Mouse (Mus musculus) heart, embryonic 16.5 days (tissue): ENCODE data around the gene Pfkfb3. TPM values are rescaled to one million over a fixed set of nuclear protein-coding genes. Genes with fewer than 3 reads are reported as not detected.

Experiments
- ATAC-seq: fragments of 200-750 bp; cut with Nextera tagmentation; replicated peaks from 2 replicates; pipeline ENCODE4 v1.8.0; 2017; ENCODE audit warnings: moderate number of reproducible peaks; ENCODE audit not compliant: insufficient read depth, low FRiP score; ENCODE audit errors: extremely low read depth
- H3K27ac ChIP-seq: fragments of 300-500 bp; sonication (generic); 2 replicates; pipeline ENCODE4 v1.5.1; 2014; ENCODE audit warnings: mild to moderate bottlenecking, low read length, control low read depth, moderate library complexity
- H3K27me3 ChIP-seq: fragments of 300-500 bp; sonication (generic); 2 replicates; pipeline ENCODE4 v1.6.1; 2014; ENCODE audit warnings: low read length, mixed read lengths; ENCODE audit not compliant: control insufficient read depth, insufficient read depth
- H3K36me3 ChIP-seq: fragments of 300-500 bp; sonication (generic); 2 replicates; pipeline ENCODE4 v1.6.1; 2014; ENCODE audit not compliant: control insufficient read depth, insufficient read depth
- H3K4me1 ChIP-seq: fragments of 300-500 bp; sonication (generic); 2 replicates; pipeline ENCODE4 v1.6.1; 2014; ENCODE audit warnings: low read length, mixed read lengths; ENCODE audit not compliant: control insufficient read depth, insufficient read depth
- H3K4me2 ChIP-seq: fragments of 300-500 bp; sonication (generic); 2 replicates; pipeline ENCODE4 v1.6.1; 2014; ENCODE audit warnings: low read depth, mild to moderate bottlenecking, control low read depth, low read length
- H3K4me3 ChIP-seq: fragments of 300-500 bp; sonication (generic); 2 replicates; pipeline ENCODE4 v1.5.1; 2014; ENCODE audit warnings: mild to moderate bottlenecking, control low read depth, low read length
- H3K9ac ChIP-seq: fragments of 300-500 bp; sonication (generic); 2 replicates; pipeline ENCODE4 v1.6.1; 2014; ENCODE audit warnings: low read length, control low read depth
- H3K9me3 ChIP-seq: fragments of 300-500 bp; sonication (generic); replicated peaks from 2 replicates; pipeline ENCODE4 v1.6.1; 2016; ENCODE audit warnings: low read length; ENCODE audit not compliant: control insufficient read depth
- WGBS: fragments of 180-500 bp; shearing (Covaris S2); extraction: QIAGEN DNeasy Blood & Tissue Kit; methylation state at CpG from one replicate; pipeline ENCODE4 v1.1.7; 2014; 5-methylcytosine and 5-hydroxymethylcytosine counted together
- polyA plus RNA-seq: library from polyadenylated mRNA; unstranded; fragments of >200 nt; fragmentation: Nextera tagmentation; extraction: Ambion mirVana; gene quantifications from 2 replicates; pipeline ENCODE4 v1.2.1, GENCODE M21; 2015

Pfkfb3 gene
- polyA plus RNA-seq, 1 experiment from 2014 or later = 9.5 TPM

DNA sequence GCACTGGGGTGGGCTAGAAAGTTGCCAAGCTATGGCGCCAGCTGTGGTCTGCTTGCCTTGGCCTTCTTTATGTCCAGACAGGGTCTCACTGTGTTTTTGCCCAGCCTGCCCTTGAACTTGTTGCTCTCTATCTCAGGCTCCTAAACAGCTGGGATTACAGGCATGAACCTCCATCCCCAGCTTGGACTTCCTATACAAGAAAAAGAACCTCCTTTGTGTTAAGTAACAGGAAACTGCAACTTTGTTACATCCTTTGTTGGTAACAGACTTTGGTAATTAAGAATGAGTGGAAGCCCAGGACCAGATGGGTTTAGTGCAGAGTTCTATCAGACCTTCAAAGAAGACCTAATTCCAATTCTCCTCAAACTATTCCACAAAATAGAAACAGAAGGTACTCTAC is 19.8 kb upstream of the Pfkfb3 start:
- Histone ChIP-seq H3K4me3 (no peak overlapping the region), H3K4me1 (no peaks in the 10 kb centered on the region), H3K9me3 (no peaks in the 10 kb centered on the region), H3K9ac (no peak overlapping the region), H3K27me3 (no peaks in the 10 kb centered on the region), H3K27ac (no peak overlapping the region), H3K36me3 (no peaks in the 10 kb centered on the region), H3K4me2 (no peak overlapping the region)
- 93% methylated on average over 1 of the region's 1 CpGs for WGBS
- no peak for ATAC-seq

DNA sequence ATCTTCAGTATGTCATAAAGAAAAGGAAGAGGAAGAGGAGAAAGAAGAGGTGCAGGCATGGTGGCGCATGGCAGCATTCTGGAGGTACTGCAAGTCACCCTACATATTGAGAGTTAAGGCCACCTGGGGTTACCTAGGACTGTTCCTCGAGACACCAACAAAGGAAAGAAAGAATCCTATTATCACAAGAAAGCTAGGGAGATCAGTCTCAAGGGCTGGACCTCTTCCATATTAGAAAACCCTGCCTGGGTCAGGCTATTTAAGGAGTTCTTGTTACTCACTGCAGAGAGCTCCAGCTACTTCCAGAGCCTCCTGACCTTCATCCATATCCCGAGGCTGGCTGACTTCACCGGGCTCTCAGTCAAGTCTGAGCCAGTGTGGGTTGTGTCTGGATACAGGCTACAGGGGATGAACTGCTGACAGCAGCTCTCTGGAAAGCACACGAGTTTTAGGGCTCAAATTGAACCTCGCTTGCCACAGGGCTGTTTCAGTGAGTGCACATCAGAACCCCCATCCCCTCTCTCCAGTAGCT is 17.2 kb upstream of the Pfkfb3 start:
- WGBS = 38% methylated on average over 6 of the region's 6 CpGs
- no peak overlapping the region for H3K9ac ChIP-seq

DNA sequence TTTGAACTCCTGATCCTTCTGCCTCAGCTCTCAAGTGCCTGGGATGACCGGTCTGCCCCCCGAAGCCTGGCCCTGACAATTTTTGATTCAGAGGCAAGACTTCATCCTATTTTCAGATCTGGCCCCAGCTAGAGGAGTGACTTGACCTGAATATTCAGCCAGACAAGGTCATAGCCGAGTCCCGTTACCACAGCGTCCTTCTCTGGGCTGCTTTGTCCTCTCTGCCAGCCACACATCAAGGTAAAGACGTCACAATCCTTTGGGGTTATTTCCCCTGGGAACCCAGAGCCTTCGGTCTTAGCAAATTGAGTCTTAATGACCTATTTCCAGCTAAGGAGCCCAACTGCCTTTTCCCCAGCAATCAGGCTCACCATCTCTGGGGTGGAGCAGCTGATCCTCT is 14.6 kb upstream of the Pfkfb3 start:
- no peaks in the 10 kb centered on the region for H3K36me3 ChIP-seq
- H3K9me3 ChIP-seq = no peaks in the 10 kb centered on the region
- 64% methylated on average over 7 of the region's 7 CpGs for WGBS
- ATAC-seq = no peak
- no peak overlapping the region for H3K9ac ChIP-seq
- H3K4me3 ChIP-seq = no peak overlapping the region
- H3K4me1 ChIP-seq = no peaks in the 10 kb centered on the region
- no peak overlapping the region for H3K27ac ChIP-seq
- no peak overlapping the region for H3K4me2 ChIP-seq
- no peaks in the 10 kb centered on the region for H3K27me3 ChIP-seq

More for the DNA sequence above, 17.2 kb upstream of the Pfkfb3 start:
- Histone ChIP-seq H3K9me3 (no peaks in the 10 kb centered on the region), H3K27me3 (no peaks in the 10 kb centered on the region), H3K4me2 (no peak overlapping the region), H3K4me1 (no peaks in the 10 kb centered on the region), H3K36me3 (no peaks in the 10 kb centered on the region), H3K4me3 (no peak overlapping the region), H3K27ac (no peak overlapping the region)
- 0 out of 2 replicates have a peak, but pooled peaks have one; percentile 41 for ATAC-seq

DNA sequence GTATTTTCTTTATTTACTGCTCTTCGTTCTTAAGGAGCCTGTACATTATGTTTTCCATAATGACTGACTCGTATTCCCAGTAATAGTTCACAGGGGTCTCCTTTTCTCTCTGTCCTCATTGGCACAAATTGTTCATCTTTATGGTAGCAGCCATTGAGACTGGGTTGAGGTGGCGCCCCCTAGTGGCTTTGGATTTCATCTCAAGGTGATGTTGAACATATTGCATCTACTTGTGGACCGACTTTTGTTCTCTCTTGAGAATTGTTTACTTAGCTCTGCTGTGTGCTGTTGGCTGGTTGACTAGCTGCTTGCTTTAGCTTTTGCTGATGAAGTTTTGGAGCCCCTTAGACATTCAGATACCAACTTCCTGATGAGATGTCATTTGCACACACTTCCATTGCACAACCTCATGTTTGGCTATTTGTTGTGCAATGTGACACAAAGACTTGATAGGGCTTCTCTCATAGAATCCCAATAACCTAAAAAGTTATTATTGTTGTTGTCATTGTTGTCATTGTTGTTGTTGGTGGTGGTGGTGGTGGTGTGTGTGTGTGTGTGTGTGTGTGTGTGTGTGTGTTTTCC is 14.0 kb upstream of the Pfkfb3 start:
- H3K4me3 ChIP-seq = no peak overlapping the region
- no peak overlapping the region for H3K9ac ChIP-seq
- WGBS = 52% methylated on average over 4 of the region's 4 CpGs
- no peaks in the 10 kb centered on the region for H3K4me1 ChIP-seq
- no peak overlapping the region for H3K27ac ChIP-seq
- no peaks in the 10 kb centered on the region for H3K27me3 ChIP-seq
- no peak overlapping the region for H3K4me2 ChIP-seq
- ATAC-seq = no peak
- H3K36me3 ChIP-seq = no peaks in the 10 kb centered on the region
- no peaks in the 10 kb centered on the region for H3K9me3 ChIP-seq

DNA sequence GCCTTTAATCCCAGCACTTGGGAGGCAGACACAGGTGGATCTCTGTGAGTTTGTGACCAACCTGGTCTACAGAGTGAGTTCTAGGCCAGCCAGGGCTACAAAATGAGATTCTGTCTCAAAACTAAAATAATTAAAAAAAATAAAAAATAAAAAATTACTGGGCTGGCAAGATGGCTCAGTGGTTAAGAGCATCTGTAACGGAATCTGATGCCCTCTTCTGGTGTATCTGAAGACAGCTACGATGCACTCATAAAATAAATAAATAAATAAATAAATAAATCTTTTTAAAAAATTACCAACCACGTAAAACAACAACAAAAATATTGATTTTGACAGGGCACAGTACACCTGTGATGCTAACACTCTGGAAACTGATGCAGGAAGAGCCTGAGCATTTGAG is 13.0 kb upstream of the Pfkfb3 start:
- no peak for ATAC-seq
- WGBS = 75% methylated on average over 3 of the region's 3 CpGs

DNA sequence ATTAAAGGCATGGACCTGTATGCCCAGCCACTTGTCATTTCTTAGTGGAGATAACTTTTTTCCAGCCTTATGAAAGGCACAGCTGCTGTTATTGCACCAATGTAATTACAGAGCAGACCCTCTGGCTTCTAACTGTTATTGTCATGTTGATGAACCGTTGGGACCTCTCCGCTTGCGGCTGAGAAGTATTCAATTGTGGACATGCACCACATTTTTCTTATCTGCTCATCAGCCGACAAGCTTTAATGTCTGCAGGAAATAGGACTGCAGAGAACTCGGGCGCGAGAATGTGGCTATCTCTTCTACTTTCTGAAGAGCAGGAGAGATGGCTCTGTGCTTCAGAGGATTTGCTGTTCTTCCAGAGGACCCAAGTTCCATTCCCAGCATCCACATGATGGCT is 12.4 kb upstream of the Pfkfb3 start:
- 62% methylated on average over 7 of the region's 7 CpGs for WGBS
- Histone ChIP-seq H3K4me1 (no peaks in the 10 kb centered on the region), H3K9ac (no peak overlapping the region), H3K27ac (no peak overlapping the region), H3K27me3 (no peaks in the 10 kb centered on the region), H3K36me3 (no peaks in the 10 kb centered on the region), H3K9me3 (no peaks in the 10 kb centered on the region), H3K4me2 (no peak overlapping the region), H3K4me3 (no peak overlapping the region)
- no peak for ATAC-seq

More for the DNA sequence above, 13.0 kb upstream of the Pfkfb3 start:
- no peak overlapping the region for H3K4me2 ChIP-seq
- no peak overlapping the region for H3K4me3 ChIP-seq
- H3K9me3 ChIP-seq = no peaks in the 10 kb centered on the region
- no peaks in the 10 kb centered on the region for H3K36me3 ChIP-seq
- H3K27me3 ChIP-seq = no peaks in the 10 kb centered on the region
- no peaks in the 10 kb centered on the region for H3K4me1 ChIP-seq
- H3K9ac ChIP-seq = no peak overlapping the region
- H3K27ac ChIP-seq = no peak overlapping the region

DNA sequence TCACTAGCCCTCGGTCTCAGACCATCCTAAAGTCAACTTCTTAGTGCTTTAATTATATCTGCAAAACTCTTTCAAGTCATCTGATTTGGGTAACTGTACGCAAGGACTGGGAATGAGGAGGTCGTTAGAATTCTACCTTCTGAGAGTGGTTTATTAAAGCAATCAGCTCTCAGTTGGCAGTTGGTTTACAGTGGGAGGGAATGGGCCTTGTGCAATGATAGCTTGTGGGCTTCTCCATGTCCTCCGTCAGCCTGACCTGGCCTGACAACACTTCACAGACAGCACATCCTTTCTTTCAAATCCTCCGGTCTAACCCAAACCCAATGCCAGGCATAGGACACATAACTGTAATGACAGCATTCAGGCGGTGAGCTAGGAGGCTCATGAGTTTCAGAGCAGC is 10.9 kb upstream of the Pfkfb3 start:
- Histone ChIP-seq H3K9ac (no peak overlapping the region), H3K4me2 (no peak overlapping the region), H3K36me3 (no peaks in the 10 kb centered on the region), H3K4me1 (no peaks in the 10 kb centered on the region), H3K27ac (no peak overlapping the region), H3K27me3 (no peaks in the 10 kb centered on the region), H3K4me3 (no peak overlapping the region), H3K9me3 (no peaks in the 10 kb centered on the region)
- 86% methylated on average over 6 of the region's 6 CpGs for WGBS
- ATAC-seq = no peak

DNA sequence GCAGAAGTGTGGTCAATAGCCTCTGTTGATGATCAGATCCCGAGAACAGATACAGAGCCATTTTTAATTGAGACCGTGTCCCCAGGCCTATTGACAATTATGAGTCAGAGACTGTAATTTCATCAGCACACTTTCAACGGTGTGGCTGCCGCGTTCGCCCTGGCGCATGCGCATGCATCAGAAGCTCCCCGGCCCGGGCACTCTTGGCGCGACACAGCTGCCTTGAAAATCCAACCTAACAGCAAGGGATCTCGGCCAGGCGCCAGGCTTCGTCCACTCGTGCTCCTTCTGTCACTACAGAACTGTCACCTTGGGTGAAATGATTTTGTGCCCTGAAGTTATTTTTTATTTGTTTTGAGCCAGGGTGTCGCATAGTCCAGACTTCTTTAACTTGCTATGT is 9.4 kb upstream of the Pfkfb3 start:
- H3K27ac ChIP-seq = no peak overlapping the region
- 90% methylated on average over 17 of the region's 17 CpGs for WGBS
- H3K36me3 ChIP-seq = no peaks in the 10 kb centered on the region
- H3K4me1 ChIP-seq = no peaks in the 10 kb centered on the region
- H3K9ac ChIP-seq = no peak overlapping the region
- H3K4me3 ChIP-seq = no peak overlapping the region
- ATAC-seq = no peak
- no peaks in the 10 kb centered on the region for H3K9me3 ChIP-seq
- H3K27me3 ChIP-seq = no peaks in the 10 kb centered on the region
- no peak overlapping the region for H3K4me2 ChIP-seq

DNA sequence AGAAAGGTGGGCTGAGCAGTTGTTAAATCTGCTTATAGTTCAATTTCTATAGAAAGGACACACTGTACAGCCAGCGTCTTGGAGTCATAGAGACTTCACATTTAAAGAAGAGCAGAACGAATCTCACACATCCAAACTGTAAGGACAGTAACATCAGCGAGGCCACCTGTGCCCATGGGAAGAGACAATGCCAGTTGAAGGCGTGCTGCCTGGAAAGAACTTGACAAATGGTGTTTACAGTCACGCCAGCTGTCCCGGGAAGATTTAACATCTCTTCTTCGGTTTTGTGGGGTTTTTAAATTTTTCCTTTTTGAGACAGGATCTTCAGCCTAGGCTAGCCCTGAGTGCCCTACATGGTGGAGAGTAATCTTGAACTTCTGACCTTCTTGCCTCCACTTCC is 4.8 kb upstream of the Pfkfb3 start:
- no peaks in the 10 kb centered on the region for H3K36me3 ChIP-seq
- H3K4me3 ChIP-seq = no peak overlapping the region
- no peaks in the 10 kb centered on the region for H3K27me3 ChIP-seq
- WGBS = 77% methylated on average over 7 of the region's 7 CpGs
- ATAC-seq = no peak
- no peaks in the 10 kb centered on the region for H3K4me1 ChIP-seq
- H3K4me2 ChIP-seq = no peak overlapping the region
- no peak overlapping the region for H3K27ac ChIP-seq
- no peaks in the 10 kb centered on the region for H3K9me3 ChIP-seq
- H3K9ac ChIP-seq = no peak overlapping the region
